Mouse (Mus musculus) adrenal gland, postnatal 4 days (tissue): ENCODE data around the gene Nos3. TPM values are rescaled to one million over a fixed set of nuclear protein-coding genes. Genes with fewer than 3 reads are reported as not detected.
"Not testable (repeated sequence)": the region's sequence is repeated elsewhere in the genome, so short reads cannot be mapped to it uniquely, and the experiment has no call there.

Source experiments
- DNase-seq, 2 experiments: peaks; one replicate each; pipeline ENCODE4 v3.0.0; 2021 to 2022; ENCODE audit warnings: low spot score in 2 of 2, mixed read lengths in 2 of 2
- total RNA-seq, 2 experiments: library from RNA; stranded (reverse); gene quantifications; 2 replicates each; pipeline ENCODE4 v1.2.3; 2021

Gene Nos3
- total RNA-seq, 2 experiments from 2014 or later, result 11.5 to 12.3 TPM

DNA sequence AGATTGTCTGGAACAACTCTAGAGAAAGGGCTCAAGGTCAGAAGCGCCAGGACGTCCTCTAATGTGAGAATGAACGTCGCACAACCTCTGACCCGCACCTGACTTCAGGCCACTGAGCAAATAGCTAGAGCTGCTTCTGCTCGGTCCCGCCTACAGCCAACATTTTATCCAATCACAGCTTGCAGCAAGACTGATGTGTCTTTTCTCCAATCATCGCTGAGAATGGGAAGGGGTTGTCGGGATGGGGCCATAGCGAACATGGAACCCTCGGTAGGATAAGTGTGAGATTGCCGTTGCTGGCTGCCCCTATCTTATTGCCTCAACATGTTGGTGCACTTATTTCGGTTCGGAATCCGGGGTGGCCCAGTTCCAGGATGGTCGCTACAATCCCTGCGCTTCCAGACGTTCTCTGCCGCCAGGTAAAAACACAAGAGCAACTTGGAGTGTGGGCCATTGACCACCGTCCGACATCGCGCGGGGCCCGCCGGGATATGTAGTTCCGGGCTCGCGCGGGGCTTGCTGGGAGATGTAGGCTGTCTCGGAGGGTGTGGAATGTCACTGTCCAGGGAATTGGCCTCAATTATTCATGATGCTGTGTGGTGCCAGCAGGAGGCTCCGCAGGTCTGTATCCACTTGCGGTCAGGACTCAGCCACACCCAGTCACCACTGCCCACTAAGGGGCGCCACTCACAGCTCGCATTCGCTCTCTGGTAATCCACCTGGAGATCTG, 29.7 kb downstream of the Nos3 start:
- DNase-seq, result peak; percentile 82 to 90

DNA sequence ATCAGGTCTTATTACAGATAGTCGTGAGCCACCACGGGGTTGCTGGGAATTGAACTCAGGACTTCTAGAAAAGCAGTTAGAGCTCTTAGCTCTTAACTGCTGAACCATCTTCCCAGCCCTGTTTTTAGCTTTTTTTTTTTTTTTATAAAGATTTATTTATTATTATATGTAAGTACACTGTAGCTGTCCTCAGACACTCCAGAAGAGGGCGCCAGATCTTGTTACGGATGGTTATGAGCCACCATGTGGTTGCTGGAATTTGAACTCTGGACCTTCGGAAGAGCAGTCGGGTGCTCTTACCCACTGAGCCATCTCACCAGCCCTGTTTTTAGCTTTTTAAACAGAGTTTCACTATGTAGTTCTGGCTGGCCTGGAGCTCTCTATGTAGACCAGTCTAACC, 31.6 kb downstream of the Nos3 start:
- not testable (repeated sequence) for DNase-seq

GRCm38 (mm10) chr5:24399686-24400085, 35.1 kb downstream of the Nos3 start:
- no peak for DNase-seq

- no peak for DNase-seq
Observed at GRCm38 (mm10) chr5:24400362-24400761, 35.8 kb downstream of the Nos3 start.

DNA sequence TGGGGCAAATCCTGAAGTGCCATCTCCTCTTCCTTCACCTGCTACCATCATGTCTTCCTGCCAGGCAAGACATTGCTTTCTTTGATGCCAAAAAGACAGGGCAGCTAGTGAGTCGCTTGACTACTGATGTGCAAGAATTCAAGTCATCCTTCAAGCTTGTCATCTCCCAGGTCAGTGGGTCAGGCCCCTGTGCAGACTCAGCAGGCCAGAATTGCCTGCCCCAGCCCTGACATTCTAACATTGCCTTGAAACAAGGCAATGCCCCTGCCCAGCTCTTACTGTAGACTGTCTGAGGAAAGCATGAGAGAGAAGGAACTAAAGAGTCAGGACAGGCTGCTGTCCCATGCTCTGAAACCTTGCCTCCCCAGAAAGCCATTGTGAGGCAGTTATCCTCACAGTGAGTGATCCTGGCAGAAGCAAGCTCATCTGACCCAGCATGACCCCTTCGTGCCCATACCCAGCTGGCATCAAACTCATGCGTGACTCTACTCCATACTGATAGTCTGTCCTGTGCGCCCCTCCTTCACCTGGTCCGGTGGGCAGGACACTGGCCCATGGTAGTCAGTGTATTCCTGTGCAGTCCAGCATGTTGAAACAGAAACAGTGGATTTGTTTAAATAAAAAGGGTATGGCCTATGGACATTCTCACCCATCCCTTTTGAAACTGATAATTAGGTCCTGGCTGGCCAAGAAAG, 36.4 kb downstream of the Nos3 start:
- DNase-seq, result no peak

- DNase-seq, result no peak
Observed at GRCm38 (mm10) chr5:24401969-24402368, 37.4 kb downstream of the Nos3 start.

GRCm38 (mm10) chr5:24404594-24405360, 40.2 kb downstream of the Nos3 start:
- no peak for DNase-seq

DNA sequence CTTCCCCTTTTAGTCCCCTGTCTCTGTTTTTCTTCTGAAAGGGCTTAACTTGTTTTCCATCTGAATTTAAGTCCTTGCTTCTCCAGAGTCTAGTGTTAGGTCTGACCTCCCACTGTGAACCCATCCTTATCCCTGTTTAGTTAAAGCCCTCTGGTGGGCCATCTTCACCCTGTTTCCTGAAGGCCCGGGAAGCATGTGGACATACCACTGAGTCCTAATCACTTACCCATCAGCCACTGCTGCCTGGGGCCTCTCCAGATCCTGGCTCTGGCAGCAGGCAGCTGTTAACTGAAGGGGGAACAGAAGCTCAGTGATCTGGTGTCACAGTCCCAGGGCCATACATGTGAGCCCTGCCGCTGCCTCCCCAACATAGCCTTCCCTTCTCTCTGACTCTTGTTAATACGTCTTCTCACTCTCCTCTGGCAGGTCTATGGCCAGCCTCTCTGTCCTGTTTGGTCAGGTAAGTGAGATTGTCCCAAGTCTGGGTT, 40.8 kb downstream of the Nos3 start:
- no peak for DNase-seq

DNA sequence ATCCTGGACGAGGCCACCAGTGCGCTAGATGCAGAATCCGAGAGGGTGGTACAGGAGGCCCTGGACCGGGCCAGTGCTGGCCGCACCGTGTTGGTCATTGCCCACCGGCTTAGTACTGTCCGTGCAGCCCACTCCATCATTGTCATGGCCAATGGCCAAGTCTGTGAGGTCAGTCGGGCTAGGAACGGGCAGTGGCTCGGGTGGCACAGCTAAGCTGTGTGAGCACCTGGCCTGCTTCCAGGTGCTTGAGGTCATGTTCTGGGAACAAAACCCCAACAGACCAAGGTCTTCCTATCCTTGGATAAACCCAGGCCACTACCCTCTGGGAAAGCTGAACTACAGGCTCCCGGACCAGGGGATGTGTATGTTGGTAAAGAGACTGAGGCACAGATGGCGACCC, 44.0 kb downstream of the Nos3 start:
- DNase-seq, result no peak

GRCm38 (mm10) chr5:24409466-24409865, 44.9 kb downstream of the Nos3 start:
- no peak for DNase-seq

DNA sequence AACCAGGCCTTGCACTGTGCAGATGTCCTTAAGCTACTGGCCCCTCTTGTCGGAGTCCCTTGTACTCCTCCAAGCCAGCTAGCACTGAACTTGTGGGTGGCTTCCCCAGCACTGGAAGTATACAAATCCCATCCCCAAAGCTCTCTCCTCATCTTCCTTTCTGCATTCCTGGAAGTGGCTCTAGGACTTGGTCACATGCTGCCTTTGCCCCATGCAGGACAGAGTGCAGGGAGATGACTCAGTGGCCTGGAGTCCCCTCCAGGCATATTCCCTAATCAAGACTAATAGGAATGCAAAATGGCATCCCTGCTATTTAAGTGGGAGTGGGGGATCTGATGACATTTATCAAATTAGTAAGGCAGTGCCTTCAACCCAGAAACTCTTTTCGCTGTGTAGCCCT, 47.5 kb downstream of the Nos3 start:
- no peak for DNase-seq

DNA sequence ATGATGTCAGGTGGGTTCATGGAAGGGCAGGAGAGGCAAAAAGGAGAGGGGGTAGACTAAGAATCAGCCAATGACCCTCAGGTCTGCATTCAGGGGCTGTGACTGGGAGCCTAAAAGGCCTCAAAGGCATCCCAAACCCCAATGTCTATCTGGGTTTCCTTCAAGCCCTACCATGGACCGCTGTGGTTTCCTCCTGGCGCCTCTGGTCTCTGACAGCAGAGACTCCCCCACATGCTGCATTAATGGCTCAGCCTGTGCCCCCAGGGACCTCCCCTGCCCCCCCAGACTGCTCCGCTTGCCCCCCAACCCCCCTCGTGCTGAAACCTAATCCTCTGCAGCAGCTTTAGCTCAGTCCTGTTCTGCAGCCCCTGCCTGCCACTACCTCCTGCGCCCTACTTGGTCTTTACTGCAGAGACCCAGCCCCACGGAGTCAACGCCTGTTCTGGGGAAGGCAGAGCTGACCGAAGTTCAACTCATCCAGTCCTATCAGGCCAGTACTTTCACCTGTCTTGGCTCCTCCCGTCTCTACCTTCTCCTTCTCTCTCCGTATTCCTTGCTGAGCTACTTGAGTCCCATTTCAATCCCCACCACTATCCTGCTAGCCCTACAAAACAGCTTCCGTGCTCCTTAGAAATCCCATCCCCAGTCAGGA, 48.6 kb downstream of the Nos3 start, which contains the start of gene Asic3:
Asic3 (plus strand) TSS at position 351 of the 652 bp plus-strand sequence.
- DNase-seq, result no peak

- no peak for DNase-seq
Observed at GRCm38 (mm10) chr5:24413938-24414337, 49.3 kb downstream of the Nos3 start.

- DNase-seq, result peak in 1 of 2 experiments; percentile 45
Observed at GRCm38 (mm10) chr5:24416222-24416736, 51.7 kb downstream of the Nos3 start.

DNA sequence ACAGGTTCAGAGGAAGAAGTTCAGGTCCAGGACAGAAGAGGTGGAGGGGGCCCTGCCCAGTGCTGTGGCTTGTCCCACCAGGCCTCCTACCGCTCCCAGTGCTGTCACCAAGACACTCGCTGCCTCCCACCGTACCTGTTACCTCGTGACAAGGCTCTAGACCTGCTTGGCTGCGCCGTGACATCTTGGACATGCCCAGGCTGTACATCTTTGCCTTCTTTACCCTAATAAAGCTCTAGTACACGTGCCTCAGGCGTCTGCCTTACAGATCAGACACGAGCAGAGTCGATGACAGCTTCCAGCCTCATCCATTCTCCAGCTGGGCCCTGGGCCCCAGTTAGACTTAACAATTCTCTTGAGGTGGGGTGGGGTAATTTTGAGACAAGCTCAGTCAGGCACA, 53.0 kb downstream of the Nos3 start:
- no peak for DNase-seq

DNA sequence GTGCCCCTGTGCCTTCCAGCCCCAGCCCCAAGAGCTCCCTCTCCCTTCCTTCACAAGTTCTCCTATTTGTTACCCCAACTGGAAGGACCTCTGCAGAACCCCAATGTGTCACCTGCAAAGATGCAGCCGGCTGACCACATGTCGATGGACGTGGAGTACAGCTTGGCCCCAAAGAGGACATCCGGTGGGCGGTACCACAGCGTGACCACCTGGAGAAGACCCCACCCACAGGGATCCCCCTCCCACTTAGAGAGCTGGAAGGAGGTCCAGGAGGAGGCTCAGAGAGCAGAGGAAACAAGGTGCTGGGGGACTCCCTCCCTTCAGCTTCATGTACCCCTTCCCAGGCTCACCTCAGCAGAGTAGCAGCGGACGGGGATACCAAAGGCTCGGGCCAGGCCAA, 55.8 kb downstream of the Nos3 start:
- no peak for DNase-seq

GRCm38 (mm10) chr5:24423129-24424003, 58.8 kb downstream of the Nos3 start, which contains the start of the genes Cdk5 and Slc4a2:
Gene Cdk5 (minus strand): TSS chr5:24423530.
Gene Slc4a2 (plus strand): TSS chr5:24423837.
- peak; percentile 81 to 93 for DNase-seq

- no peak for DNase-seq
Observed at GRCm38 (mm10) chr5:24424004-24424781, 59.6 kb downstream of the Nos3 start.

- peak; percentile 73 for DNase-seq
Observed at GRCm38 (mm10) chr5:24424861-24425411, 60.3 kb downstream of the Nos3 start.
